Mouse (Mus musculus) telencephalon, adult 2 months (tissue): ENCODE measurements at regions not wholly inside any gene's neighbourhood (a gene's known extent, or its start where the extent isn't known, plus 50 kb on each side); places are given as distances from the start of the nearest gene placed in this dataset.
"Not testable (repeated sequence)": the region's sequence is repeated elsewhere in the genome, so short reads cannot be mapped to it uniquely, and the experiment has no call there.

ENCODE experiments used
- DNase-seq: peaks from one replicate; pipeline ENCODE4 v3.0.0-alpha.2; 2011; ENCODE audit warnings: low read depth, low spot score

GRCm38 (mm10) chr13:61957197-61957596, 172.5 kb upstream of the Zfp808 start:
- not testable (repeated sequence) for DNase-seq

- not testable (repeated sequence) for DNase-seq
Measured at GRCm38 (mm10) chr13:61978856-61979255, 150.8 kb upstream of the Zfp808 start.

GRCm38 (mm10) chr13:61996519-61996918, 133.2 kb upstream of the Zfp808 start:
- not testable (repeated sequence) for DNase-seq

GRCm38 (mm10) chr13:61998803-61999202, 130.9 kb upstream of the Zfp808 start:
- DNase-seq = not testable (repeated sequence)

- not testable (repeated sequence) for DNase-seq
Measured at GRCm38 (mm10) chr13:62007321-62007720, 122.4 kb upstream of the Zfp808 start.

- DNase-seq = peak; percentile 6
Measured at GRCm38 (mm10) chr13:62015424-62016167, 114.1 kb upstream of the Zfp808 start.

- not testable (repeated sequence) for DNase-seq
Measured at GRCm38 (mm10) chr13:62016168-62016502, 113.6 kb upstream of the Zfp808 start.

GRCm38 (mm10) chr13:62037646-62038045, 92.0 kb upstream of the Zfp808 start:
- DNase-seq = not testable (repeated sequence)

GRCm38 (mm10) chr13:62077951-62078671, 51.6 kb upstream of the Zfp808 start:
- DNase-seq = not testable (repeated sequence)

GRCm38 (mm10) chr13:62078893-62079292, 50.8 kb upstream of the Zfp808 start:
- not testable (repeated sequence) for DNase-seq
